Mouse (Mus musculus) forebrain, embryonic 12.5 days (tissue): ENCODE data around the gene Ace. TPM values are rescaled to one million over a fixed set of nuclear protein-coding genes. Genes with fewer than 3 reads are reported as not detected.

ENCODE experiments used
- ATAC-seq: fragments of 200-750 bp; cut with Nextera tagmentation; 2 replicates; pipeline ENCODE4 v1.8.0; 2017; ENCODE audit warnings: moderate TSS enrichment; ENCODE audit not compliant: low FRiP score
- H3K27ac ChIP-seq: fragments of 300-500 bp; sonication (generic); 2 replicates; pipeline ENCODE4 v1.5.1; 2016; ENCODE audit warnings: mild to moderate bottlenecking
- H3K27me3 ChIP-seq: fragments of 300-500 bp; sonication (generic); 2 replicates; pipeline ENCODE4 v1.6.1; 2016; ENCODE audit warnings: mild to moderate bottlenecking
- H3K36me3 ChIP-seq: fragments of 300-500 bp; sonication (generic); replicated peaks from 2 replicates; pipeline ENCODE4 v1.6.1; 2016; ENCODE audit warnings: mild to moderate bottlenecking
- H3K4me1 ChIP-seq: fragments of 300-500 bp; sonication (generic); 2 replicates; pipeline ENCODE4 v1.6.1; 2016
- H3K4me2 ChIP-seq: fragments of 300-500 bp; sonication (generic); 2 replicates; pipeline ENCODE4 v1.6.1; 2016; ENCODE audit warnings: mild to moderate bottlenecking, moderate library complexity
- H3K4me3 ChIP-seq: fragments of 300-500 bp; sonication (generic); replicated peaks from 2 replicates; pipeline ENCODE4 v1.5.1; 2016; ENCODE audit warnings: mild to moderate bottlenecking
- H3K9ac ChIP-seq: fragments of 300-500 bp; sonication (generic); 2 replicates; pipeline ENCODE4 v1.6.1; 2016; ENCODE audit warnings: mild to moderate bottlenecking
- H3K9me3 ChIP-seq: fragments of 300-500 bp; sonication (generic); 2 replicates; pipeline ENCODE4 v1.6.1; 2016
- WGBS: fragments of 180-500 bp; shearing (Covaris S2); methylation state at CpG from one replicate; pipeline ENCODE4 v1.1.7; 2016; 5-methylcytosine and 5-hydroxymethylcytosine counted together
- polyA plus RNA-seq: library from polyadenylated mRNA; unstranded; fragments of >200 nt; fragmentation: Nextera tagmentation; extraction: Ambion mirVana; gene quantifications from 2 replicates; pipeline ENCODE4 v1.2.1, GENCODE M21; 2016

Gene Ace
- polyA plus RNA-seq, 1 experiment from 2014 or later = 0.60 TPM

DNA sequence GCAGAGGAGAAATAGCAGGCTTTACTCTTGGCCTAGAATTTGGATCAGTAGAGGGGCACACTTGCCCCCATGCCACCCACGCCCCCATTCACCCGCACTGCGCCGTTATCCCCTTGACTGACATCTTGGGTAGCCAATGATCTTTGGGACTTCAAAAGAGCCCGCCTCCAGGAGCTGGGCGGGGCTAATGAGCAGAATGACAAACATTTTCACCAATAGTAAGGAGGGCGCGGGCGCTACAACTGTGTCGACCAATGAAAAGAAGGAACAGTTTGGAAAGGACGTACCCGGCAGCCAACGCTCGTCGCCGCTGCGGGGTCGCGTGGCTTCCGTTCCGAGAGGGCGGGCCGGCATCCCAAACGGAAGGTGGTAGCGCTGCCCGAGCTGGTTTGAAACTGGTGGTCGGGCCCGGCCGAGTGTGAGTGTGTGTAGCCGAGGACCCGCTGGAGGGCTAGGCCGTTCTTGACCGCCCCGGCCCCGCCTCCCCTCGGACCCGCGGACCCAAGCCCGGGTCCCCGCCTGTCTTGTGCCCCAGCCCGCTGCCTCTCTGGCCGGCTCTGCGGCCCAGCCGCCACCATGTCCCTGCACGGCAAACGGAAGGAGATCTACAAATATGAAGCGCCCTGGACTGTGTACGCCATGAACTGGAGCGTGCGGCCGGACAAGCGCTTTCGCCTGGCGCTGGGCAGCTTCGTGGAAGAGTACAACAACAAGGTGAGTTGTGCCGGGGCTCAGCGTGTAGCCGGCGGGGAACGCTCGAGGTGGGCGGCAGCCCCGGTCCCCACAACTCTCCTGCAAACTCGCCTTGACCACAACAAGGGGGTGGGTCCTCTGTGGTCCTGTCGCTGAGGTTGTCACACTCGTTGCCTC is 69.0 kb downstream of the Ace start, which contains the start of gene Dcaf7:
Dcaf7 (plus strand) TSS at position 325 of the 870 bp plus-strand sequence.
- peak; percentile 99 for ATAC-seq
- Histone ChIP-seq H3K4me2 (peak within 1 kb of the TSS; percentile 81), H3K27me3 (no peaks in the 10 kb centered on the region), H3K36me3 (no peaks in the 10 kb centered on the region), H3K4me3 (peak within 1 kb of the TSS; percentile 97), H3K4me1 (peaks cover 31% of the 10 kb centered on the region), H3K9me3 (no peaks in the 10 kb centered on the region), H3K27ac (peak within 1 kb of the TSS; percentile 93), H3K9ac (peak within 1 kb of the TSS; percentile 95)
- WGBS = under 1% methylated on average over 66 of the region's 66 CpGs

DNA sequence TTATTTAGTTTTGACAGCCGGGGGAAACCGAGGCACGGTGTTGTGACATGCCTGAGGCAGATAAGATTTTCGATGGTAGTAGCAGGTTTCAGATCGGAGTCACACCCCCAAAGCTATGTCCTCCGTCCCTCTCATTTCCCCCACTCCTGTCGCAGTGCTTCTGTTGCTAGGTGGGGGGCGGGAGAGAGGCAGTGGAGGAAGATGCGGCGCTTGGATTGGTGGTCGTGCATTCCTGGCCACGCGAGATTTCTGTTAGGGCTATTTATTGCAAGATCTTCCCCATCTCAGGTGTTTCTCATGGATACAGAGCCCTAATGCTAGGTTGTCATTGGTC is 69.6 kb downstream of the Ace start:
- H3K4me1 ChIP-seq = peaks cover 31% of the 10 kb centered on the region
- ATAC-seq = peak; percentile 21; the same call in 1 of the 2 replicates
- H3K27me3 ChIP-seq = no peaks in the 10 kb centered on the region
- peak overlapping the region; percentile 95 for H3K9ac ChIP-seq
- peak overlapping the region; percentile 93 for H3K27ac ChIP-seq
- no peaks in the 10 kb centered on the region for H3K9me3 ChIP-seq
- no peaks in the 10 kb centered on the region for H3K36me3 ChIP-seq
- peak overlapping the region; percentile 81 for H3K4me2 ChIP-seq
- H3K4me3 ChIP-seq = peak overlapping the region; percentile 97
- 0% methylated on average over 13 of the region's 13 CpGs for WGBS

Other genes with a start within 250 kb of the Ace start
- 13.2 and 14.6 TPM in 2 replicates for gene Cyb561, start 14.6 kb upstream of the Ace start, polyA plus RNA-seq
- gene Ace3, start 26.7 kb downstream of the Ace start, polyA plus RNA-seq = not detected in 2 replicates
- 0.36 and 0.64 TPM in 2 replicates for gene Kcnh6, start 40.2 kb downstream of the Ace start, polyA plus RNA-seq
- gene Dcaf7, start 68.9 kb downstream of the Ace start, polyA plus RNA-seq = 118 and 129 TPM in 2 replicates
- gene Taco1, start 98.1 kb downstream of the Ace start, polyA plus RNA-seq = 9.6 and 9.8 TPM in 2 replicates
- gene Map3k3, start 116.7 kb downstream of the Ace start, polyA plus RNA-seq = 21.6 and 22.6 TPM in 2 replicates
- gene Gm10840, start 192.9 kb downstream of the Ace start, polyA plus RNA-seq = not detected in 2 replicates
- gene Limd2, start 192.9 kb downstream of the Ace start, polyA plus RNA-seq = 289 and 300 TPM in 2 replicates
- gene Strada, start 234.2 kb downstream of the Ace start, polyA plus RNA-seq = 35.2 and 36.1 TPM in 2 replicates
- gene Ccdc47, start 248.4 kb downstream of the Ace start, polyA plus RNA-seq = 91.9 and 92.1 TPM in 2 replicates
- 122 and 129 TPM in 2 replicates for gene Ddx42, start 249.0 kb downstream of the Ace start, polyA plus RNA-seq